Comparison of ENCODE assay signal across 18 mouse cellular contexts in the genomic region with DNA sequence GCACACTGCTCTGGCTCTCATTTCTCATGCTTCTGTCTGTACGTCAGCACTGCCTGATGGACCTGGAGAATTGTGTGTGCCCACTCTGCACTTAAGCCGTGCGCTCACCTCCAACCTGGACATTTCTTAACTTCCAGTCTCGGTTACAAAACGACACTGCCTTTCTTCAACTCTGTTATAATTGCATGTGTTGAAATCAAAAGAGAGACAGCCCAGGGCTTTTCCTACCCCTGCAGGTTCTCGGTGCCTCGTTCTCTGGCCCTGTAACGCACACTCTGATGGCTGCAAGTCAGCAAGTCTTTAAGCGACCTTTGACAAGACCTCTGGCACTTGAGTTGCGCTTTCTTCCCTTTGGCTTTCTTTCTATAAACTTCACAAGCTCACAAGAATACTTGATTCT. TPM values are rescaled to one million over a fixed set of nuclear protein-coding genes. Genes with fewer than 3 reads are reported as not detected.
A peak's percentile ranks its signal among the peaks of the same experiment; 100 is the strongest.
DNase-seq lines count a peak whose midpoint lies in the region; ATAC-seq lines count a peak whose summit lies in the region.
"Had no signal": no experiment of that assay in that cellular context is flagged by ENCODE, and none has a peak within 500 bp of the region (broad histone marks: within the 10 kb centered on the region; RNA-seq: fewer than 3 reads in every experiment).

No protein-coding gene starts in this region.

- peak; percentile 39 for ATAC-seq in megakaryocyte, adult 5-6 weeks (ENCODE audit: poor library complexity, severe bottlenecking)
- ATAC-seq: CD4-positive, CD25-positive, alpha-beta regulatory T cell, adult 4 months; forebrain, embryonic 14.5 days; forebrain, embryonic 16.5 days had no signal

- peak; percentile 24 for DNase-seq in adrenal gland, postnatal 10 days
- no peak for DNase-seq in adrenal gland, adult 18-20 months (ENCODE audit: low spot score in 2 of 2)
- peak; percentile 56 for DNase-seq in yolk sac, embryonic 10.5 days (ENCODE audit: low spot score)
- no peak for DNase-seq in cerebellum, postnatal 14 days
- no peak for DNase-seq in embryo, embryonic 10.5 days (ENCODE audit: low spot score)
- DNase-seq: adrenal gland, adult 8-10 months; adrenal gland, postnatal 25 days; B cell, adult 2 months; cerebellum, adult 11 months; cerebellum, adult 18-20 months; cerebellum, adult 8-10 months; cerebellum, adult 9-11 months; cerebellum, postnatal 25 days; embryo, embryonic 11 days had no signal

RNA-seq across cellular contexts. Expression of gene Bcas2, which starts 29.1 kb away (rescaled TPM):
- 10 to 100 TPM; 51.7 to 59.0 TPM for total RNA-seq in adrenal gland, postnatal 10 days (2021)
- 10 to 100 TPM; 48.2 to 58.8 TPM for total RNA-seq in adrenal gland, adult 18-20 months (2021)
- 83.8 and 85.1 TPM in 2 replicates for total RNA-seq in megakaryocyte, adult 5-6 weeks (2015)
- total RNA-seq in megakaryocyte, adult 5-6 weeks (2017), result 100 and 117 TPM in 2 replicates

RNA-seq across cellular contexts. Expression of gene Dennd2c, which starts 40.0 kb away (rescaled TPM):
- 1 to 10 TPM; 2.0 to 3.4 TPM for total RNA-seq in adrenal gland, postnatal 10 days (2021)
- total RNA-seq in adrenal gland, adult 18-20 months (2021), result under 1 TPM; 0.67 to 0.86 TPM
- 3.4 and 5.0 TPM in 2 replicates for total RNA-seq in megakaryocyte, adult 5-6 weeks (2015)
- total RNA-seq in megakaryocyte, adult 5-6 weeks (2017), result 5.3 and 6.9 TPM in 2 replicates

Comparison
In these comparisons a context has a peak if more than half of its experiments do, and no peak if none do; other contexts are left out.
1. DNase-seq: peak in adrenal gland, postnatal 10 days (single experiment) and yolk sac, embryonic 10.5 days (single experiment); none in adrenal gland, adult 18-20 months (0 of 2), cerebellum, postnatal 14 days (0 of 2) and embryo, embryonic 10.5 days (single experiment).